Mouse (Mus musculus): ENCODE data around the gene Nabp2.

GRCm38 (mm10) chr10:128390366-128390765 is 20.9 kb downstream of the Nabp2 start:
- no peak for TF ChIP-seq GATA1 (IDR thresholded peaks at IDR 0.05; ENCODE audit: borderline replicate concordance, low read length)
- TF ChIP-seq FLI1 (IDR thresholded peaks at IDR 0.05; ENCODE audit: low read length): no peak
